Mouse (Mus musculus): ENCODE measurements around the gene Hmox2. TPM values are rescaled to one million over a fixed set of nuclear protein-coding genes. Genes with fewer than 3 reads are reported as not detected.
"Not testable (repeated sequence)": the region's sequence is repeated elsewhere in the genome, so short reads cannot be mapped to it uniquely, and the experiment has no call there.

The Hmox2 gene
- total RNA-seq, 2 experiments from 2014 or later = 85.7 to 89.9 TPM

- DNase-seq (ENCODE audit: low spot score in 2 of 2) = no peak
These were observed 3.3 kb upstream of the Hmox2 start for GRCm38 (mm10) chr16:4722915-4723209.

GRCm38 (mm10) chr16:4725266-4725665, 895 bp upstream of the Hmox2 start:
- DNase-seq (ENCODE audit: low spot score in 2 of 2) = no peak

DNA sequence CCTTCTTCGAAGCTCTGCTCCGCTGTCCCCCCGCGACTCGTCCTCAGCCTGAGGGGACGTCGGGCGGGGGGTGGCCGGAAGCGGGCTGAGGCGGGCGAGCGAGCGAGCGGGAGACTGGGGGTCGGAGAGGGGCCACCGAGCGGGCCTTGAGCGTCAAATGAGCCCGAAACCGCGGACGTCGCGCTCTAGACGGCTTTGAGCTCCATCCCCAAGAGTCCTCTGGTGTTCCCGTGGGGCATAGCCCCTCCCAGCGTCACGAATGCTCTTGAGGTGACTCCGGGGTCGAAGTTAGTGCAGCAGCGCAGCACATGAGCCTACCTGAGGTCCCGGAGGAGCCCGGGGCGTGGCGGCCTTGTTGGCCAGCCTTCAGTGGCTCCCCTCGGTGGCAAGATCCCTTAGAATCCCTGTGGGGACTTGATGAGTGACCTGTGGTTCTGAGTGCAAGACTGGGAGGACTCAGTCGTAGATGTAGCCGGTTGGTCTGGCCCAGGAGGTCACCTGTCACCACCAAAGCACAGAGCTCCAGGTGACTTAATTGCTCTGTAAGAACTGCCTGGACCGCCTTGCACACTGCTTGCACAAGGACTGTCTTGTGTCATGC, 467 bp downstream of the Hmox2 start:
- DNase-seq (ENCODE audit: low spot score in 2 of 2) = peak in 1 of 2 experiments; percentile 35

- DNase-seq (ENCODE audit: low spot score in 2 of 2) = no peak
These were observed 1.4 kb downstream of the Hmox2 start for GRCm38 (mm10) chr16:4727526-4727925.

DNA sequence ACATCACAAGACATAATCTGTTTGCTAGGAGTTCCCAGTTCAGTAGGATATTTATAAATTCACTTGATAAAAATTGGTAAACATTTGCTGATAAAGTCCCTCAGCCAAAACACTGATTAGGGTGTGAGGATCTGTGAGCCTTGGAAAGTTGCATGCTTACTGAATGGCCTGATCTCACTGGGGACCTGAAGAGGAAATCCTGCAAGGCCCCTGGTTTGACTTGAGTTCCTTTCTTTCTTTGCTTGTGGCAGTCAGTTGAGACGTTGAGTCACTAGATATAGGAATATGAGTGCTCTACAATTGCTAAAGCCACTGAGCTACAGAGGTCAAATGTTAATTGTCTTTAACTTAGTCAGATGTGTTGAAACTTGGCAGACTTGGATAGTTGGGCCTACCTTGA, 1.8 kb downstream of the Hmox2 start:
- DNase-seq (ENCODE audit: low spot score in 2 of 2) = no peak

- no peak for DNase-seq (ENCODE audit: low spot score in 2 of 2)
These were observed 4.7 kb downstream of the Hmox2 start for GRCm38 (mm10) chr16:4730776-4731358.

DNA sequence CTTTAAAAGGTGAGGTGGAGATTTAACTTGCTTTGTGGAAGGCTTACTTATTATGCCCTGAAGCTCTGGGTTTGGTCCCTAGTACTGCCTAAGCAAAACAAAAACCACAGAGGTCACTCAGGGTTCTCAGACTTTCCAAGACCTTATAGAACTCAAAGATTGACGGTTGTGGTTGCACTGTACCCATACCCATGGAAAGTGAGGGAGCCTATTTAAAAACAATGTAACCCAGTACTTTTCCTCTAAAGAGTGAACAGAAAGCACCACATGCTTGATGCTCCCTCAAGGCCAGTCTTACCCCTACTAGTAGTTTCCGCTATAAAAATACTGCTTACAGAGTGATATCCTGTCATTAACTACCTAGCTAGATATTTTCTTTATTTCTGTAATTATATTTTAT, 10.1 kb downstream of the Hmox2 start:
- DNase-seq (ENCODE audit: low spot score in 2 of 2) = no peak

GRCm38 (mm10) chr16:4739994-4740393, 13.8 kb downstream of the Hmox2 start:
- no peak for DNase-seq (ENCODE audit: low spot score in 2 of 2)

DNA sequence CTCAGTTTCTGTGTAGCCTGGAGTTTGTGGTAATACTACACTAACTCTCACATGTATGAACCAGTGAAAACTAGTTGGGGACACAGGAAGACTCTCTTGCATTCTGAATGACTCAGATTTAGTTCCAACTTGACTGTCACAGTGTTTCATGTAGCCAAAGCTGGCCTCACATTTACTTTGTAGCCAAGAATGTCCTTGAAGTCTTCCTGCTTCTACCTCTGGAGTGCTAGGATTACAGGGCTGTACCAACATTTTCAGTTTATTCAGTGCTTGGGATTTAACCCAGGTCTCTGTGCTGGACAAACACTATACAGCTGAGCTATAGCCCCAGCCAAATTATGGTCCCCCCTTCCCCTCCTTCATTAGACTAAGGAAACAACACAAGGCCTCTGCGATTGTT, 16.0 kb downstream of the Hmox2 start:
- DNase-seq (ENCODE audit: low spot score in 2 of 2) = no peak

- no peak for DNase-seq (ENCODE audit: low spot score in 2 of 2)
These were observed 26.0 kb downstream of the Hmox2 start for GRCm38 (mm10) chr16:4752155-4752554.

GRCm38 (mm10) chr16:4754045-4754444, 27.9 kb downstream of the Hmox2 start:
- no peak for DNase-seq (ENCODE audit: low spot score in 2 of 2)

DNA sequence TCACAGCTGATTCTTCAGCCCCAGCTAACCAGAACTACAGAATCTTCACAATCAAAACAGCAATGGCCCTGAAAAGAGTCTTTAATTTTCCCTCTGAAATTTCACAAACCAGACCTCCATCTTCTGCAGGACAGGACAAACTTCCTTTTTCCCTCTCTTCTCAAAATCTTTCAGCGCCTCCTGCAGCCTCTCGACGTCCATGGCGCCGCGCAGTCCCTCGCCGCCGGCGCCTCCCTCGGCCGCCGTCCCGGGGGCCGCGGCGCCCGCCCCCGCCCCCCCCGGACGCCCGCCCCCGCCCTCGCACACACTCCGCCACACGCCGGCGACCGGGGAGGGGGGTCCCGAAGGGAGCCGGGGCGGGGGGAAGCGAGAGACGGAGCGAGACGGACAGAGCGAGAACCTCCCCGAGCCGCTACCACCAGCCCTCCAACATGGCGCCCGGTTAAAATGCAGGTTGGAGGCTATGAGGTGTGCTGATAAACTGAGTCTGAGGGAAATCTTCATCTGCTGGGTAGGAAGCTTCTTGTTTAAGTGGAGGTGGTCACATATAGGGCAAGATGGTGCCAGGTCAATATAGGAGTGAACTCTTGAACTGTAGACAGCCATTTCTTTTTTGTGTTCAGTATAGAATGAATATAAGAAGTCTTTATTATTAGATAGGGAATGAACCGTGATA, 30.6 kb downstream of the Hmox2 start:
- not testable (repeated sequence) for DNase-seq (ENCODE audit: low spot score in 2 of 2)

DNA sequence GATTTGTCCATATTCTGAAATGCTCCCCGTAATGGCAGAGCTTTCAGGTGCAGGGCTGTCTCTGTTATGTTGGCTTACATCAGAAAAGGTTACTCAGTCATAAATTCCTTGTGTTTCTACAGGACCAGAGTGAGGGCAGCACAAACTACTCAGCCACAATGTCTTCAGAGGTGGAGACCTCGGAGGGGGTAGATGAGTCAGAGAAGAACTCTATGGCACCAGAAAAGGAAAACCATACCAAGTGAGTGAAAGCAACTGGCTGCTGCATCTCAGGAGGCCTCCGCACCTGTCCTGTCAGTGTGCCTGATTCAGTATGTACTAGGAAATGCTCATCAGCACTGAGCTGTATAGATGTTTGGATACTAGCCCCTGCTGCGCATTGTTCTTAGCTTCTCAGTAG, 36.3 kb downstream of the Hmox2 start:
- no peak for DNase-seq (ENCODE audit: low spot score in 2 of 2)

- peak; percentile 33 to 36 for DNase-seq (ENCODE audit: low spot score in 2 of 2)
These were observed 37.1 kb downstream of the Hmox2 start for GRCm38 (mm10) chr16:4763276-4763675.

- no peak for DNase-seq (ENCODE audit: low spot score in 2 of 2)
These were observed 39.7 kb downstream of the Hmox2 start for GRCm38 (mm10) chr16:4765852-4766251.

DNA sequence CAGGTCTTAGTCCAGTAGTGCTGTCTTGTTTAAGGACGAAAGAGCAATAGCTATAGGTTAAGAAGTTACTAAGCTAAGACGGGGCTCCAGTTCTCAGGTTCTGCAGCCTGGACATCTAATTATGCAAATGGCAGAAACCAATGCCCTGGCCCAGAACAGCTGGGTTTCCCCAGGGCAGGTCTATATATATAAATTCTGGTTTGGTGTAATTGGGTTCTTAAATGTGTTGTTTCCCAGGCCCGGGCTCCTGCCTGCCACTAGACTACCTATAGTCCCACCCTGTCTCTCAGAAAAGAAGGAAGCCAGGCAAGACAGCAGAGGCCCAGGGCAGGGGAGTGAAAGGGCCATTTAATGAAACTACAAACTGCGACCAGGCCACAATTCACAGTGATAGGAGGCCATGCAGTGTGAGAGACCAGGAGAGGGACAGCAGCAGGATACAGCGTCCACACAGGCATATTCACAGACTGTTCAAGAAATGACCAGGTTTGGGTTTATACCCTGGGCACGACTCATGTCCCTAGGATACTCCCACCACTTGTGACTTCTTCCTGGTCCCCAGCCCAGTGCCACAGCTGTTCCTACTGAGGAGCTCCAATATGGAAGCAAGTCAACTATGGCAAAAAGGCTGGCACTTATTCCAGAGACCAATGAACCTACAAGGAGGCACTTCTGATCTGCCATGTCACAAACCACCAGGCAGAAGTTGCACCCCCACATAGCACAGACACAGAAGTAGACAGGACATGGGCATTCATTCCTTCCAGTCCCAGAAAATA, 41.0 kb downstream of the Hmox2 start:
- no peak for DNase-seq (ENCODE audit: low spot score in 2 of 2)

GRCm38 (mm10) chr16:4768719-4769118, 42.6 kb downstream of the Hmox2 start:
- no peak for DNase-seq (ENCODE audit: low spot score in 2 of 2)

DNA sequence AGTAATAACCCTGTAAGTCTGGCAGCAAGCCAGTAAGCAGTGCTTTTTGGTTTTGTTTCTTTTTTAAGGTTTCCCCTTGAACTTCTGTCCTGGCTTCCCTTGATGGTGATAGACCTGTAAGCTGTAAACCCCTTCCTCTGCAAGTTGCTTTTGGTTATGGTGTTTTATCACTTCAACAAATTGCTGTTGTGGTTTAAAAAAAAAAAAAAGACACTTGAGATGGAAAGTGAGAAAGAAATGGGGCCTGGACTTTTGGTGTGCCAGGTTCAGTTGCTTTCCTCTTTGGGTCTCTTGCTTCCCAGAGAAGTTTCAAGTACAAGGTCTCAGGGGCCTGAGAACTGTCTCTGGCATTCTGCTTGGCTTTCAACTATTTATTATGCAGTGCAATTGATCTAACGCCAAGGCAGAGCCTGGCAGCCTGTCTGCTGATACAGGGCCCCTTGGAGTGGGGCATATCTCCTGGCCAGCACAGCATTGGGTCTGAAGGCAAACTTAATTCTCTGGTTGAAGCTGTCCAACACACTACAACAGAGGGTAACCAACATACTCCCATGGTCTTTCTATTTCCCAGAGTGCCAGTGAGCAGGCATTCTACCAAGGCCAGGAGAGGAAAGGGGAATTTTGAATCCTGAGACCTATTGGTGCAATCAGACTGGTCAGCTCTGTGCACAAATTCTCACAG, 47.3 kb downstream of the Hmox2 start:
- DNase-seq (ENCODE audit: low spot score in 2 of 2) = no peak

DNA sequence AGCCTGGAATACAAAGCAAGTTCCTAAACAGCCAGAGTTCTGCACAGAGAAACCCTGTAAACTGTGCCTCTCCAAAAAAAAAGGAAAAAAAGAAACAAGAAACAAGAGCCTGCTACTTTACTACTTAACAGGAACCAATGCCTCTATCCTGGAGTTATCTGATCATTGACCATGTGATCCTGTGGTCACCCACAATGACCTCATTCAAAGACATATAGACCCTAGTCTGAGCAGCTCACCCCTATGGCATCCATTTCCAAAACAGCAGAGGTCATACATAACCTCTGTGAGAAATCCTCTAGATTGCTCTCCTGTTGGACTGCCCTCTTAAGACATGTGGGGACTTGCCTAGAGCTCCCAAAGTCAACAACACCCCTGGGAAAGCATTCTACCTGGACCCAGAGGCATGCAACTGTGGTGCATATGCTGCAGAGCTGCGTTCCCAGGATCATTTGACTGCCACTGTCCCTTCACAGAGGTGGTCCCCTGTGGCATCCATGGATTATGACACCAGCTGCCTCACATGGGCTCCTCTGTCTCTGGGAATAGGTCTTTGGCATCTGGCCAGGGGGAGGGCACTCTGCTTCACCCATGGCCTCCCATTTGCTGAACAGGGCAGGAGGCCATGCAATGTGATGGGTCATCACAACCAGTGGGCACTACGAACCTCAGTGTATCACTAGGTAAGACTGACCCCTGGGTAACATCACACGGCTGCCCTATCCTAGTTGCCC, 51.2 kb downstream of the Hmox2 start:
- no peak for DNase-seq (ENCODE audit: low spot score in 2 of 2)

DNA sequence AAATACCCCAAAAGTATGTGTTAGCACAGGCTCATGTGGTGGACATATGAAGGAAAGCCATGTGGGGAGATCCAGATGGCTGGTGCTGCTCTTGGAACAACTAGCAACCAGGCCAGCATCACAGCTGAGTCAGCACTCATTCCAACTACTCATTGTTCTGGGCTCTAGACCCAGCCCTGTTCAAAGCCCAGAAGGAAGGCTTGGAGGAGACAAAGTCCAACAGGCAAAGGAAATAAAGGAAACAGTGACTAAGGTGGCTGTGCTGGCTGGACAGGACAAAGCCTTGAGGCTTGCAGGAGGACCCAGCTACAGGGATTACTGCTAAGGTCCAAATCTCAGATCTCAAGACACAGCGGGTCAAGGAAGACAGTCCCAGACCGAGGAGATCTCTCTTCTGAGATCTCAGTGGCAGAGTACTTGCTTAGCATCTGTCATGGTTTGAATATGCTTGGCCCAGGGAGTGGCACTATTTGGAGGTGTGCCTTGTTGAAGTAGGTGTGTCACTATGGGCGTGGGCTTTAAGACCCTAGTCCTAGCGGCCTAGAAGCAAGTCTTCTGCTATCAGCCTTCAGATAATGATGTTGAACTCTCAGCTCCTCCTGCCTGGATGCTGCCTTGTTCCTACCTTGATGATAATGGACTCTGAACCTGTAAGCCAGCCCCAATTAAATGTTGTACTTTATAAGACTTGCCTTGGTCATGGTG, 51.9 kb downstream of the Hmox2 start:
- DNase-seq (ENCODE audit: low spot score in 2 of 2) = no peak
